Mouse (Mus musculus) embryonic fibroblast, embryonic 13.5 days (primary cell): ENCODE measurements around the gene Mad2l2.

Source experiments
- CTCF ChIP-seq: IDR thresholded peaks from 2 replicates; pipeline ENCODE4 v1.5.1; 2011; ENCODE audit warnings: mild to moderate bottlenecking, control low read depth, low read length, moderate library complexity, borderline replicate concordance; ENCODE audit not compliant: insufficient read depth
- POLR2A ChIP-seq: IDR thresholded peaks from 2 replicates; pipeline ENCODE4 v1.6.1; 2011; ENCODE audit warnings: low read depth, mild to moderate bottlenecking, control low read depth, low read length, moderate library complexity

DNA sequence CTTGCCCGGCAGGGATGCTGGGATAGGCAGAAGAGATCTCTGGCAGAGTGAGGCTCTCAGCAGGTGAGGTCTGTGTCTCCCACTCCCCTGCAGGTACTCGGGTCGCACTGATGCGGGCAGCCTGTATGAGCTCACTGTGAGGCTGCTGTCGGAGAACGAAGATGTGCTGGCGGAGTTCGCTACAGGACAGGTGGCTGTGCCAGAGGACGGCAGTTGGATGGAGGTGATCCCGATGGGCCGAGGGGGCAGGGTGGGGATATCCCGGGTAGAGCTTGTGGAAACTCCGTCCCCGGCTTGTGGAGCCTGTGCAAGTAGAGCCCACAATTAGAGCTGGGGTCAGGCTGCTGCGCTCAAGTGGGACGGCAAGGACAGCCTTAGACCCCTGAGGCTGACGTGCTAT is 35.4 kb downstream of the Mad2l2 start:
- TF ChIP-seq CTCF (no peak), POLR2A (no peak)
